Mouse (Mus musculus) intestine, postnatal 0 days (tissue): ENCODE results near the gene Cntn4. TPM values are rescaled to one million over a fixed set of nuclear protein-coding genes. Genes with fewer than 3 reads are reported as not detected.

ENCODE experiments used
- ATAC-seq: fragments of 200-750 bp; cut with Nextera tagmentation; 2 replicates; pipeline ENCODE4 v1.8.0; 2017; ENCODE audit warnings: mild to moderate bottlenecking, moderate TSS enrichment, moderate library complexity
- H3K27ac ChIP-seq: fragments of 300-500 bp; sonication (generic); 2 replicates; pipeline ENCODE4 v1.5.1; 2014; ENCODE audit warnings: mild to moderate bottlenecking, low read depth, low read length, moderate library complexity
- H3K27me3 ChIP-seq: fragments of 300-500 bp; sonication (generic); replicated peaks from 2 replicates; pipeline ENCODE4 v1.6.1; 2014; ENCODE audit warnings: low read length, mixed read lengths; ENCODE audit not compliant: control insufficient read depth, insufficient read depth
- H3K36me3 ChIP-seq: fragments of 300-500 bp; sonication (generic); 2 replicates; pipeline ENCODE4 v1.6.1; 2014; ENCODE audit warnings: mild to moderate bottlenecking, moderate library complexity; ENCODE audit not compliant: control insufficient read depth, insufficient read depth
- H3K4me1 ChIP-seq: fragments of 300-500 bp; sonication (generic); replicated peaks from 2 replicates; pipeline ENCODE4 v1.6.1; 2014; ENCODE audit warnings: antibody characterized with exemption, low read length, mixed read lengths; ENCODE audit not compliant: control insufficient read depth, insufficient read depth
- H3K4me2 ChIP-seq: fragments of 300-500 bp; sonication (generic); replicated peaks from 2 replicates; pipeline ENCODE4 v1.6.1; 2014; ENCODE audit warnings: low read depth, mild to moderate bottlenecking, moderate library complexity
- H3K4me3 ChIP-seq: fragments of 300-500 bp; sonication (generic); 2 replicates; pipeline ENCODE4 v1.5.1; 2014; ENCODE audit warnings: low read depth, low read length
- H3K9ac ChIP-seq: fragments of 300-500 bp; sonication (generic); 2 replicates; pipeline ENCODE4 v1.6.1; 2014; ENCODE audit warnings: mild to moderate bottlenecking, low read depth, low read length
- H3K9me3 ChIP-seq: fragments of 300-500 bp; sonication (generic); 2 replicates; pipeline ENCODE4 v1.6.1; 2016; ENCODE audit warnings: mixed run types; ENCODE audit not compliant: control insufficient read depth
- CTCF ChIP-seq: sonication (generic); IDR thresholded peaks from 2 replicates; pipeline ENCODE4 v1.5.1; 2016; ENCODE audit warnings: low read depth, mild to moderate bottlenecking, control low read depth, antibody characterized with exemption, moderate library complexity
- WGBS: fragments of 180-500 bp; shearing (Covaris S2); extraction: QIAGEN DNeasy Blood & Tissue Kit; methylation state at CpG from one replicate; pipeline ENCODE4 v1.1.7; 2014; 5-methylcytosine and 5-hydroxymethylcytosine counted together
- polyA plus RNA-seq: library from polyadenylated mRNA; unstranded; fragments of >200 nt; fragmentation: Nextera tagmentation; extraction: Ambion mirVana; gene quantifications from 2 replicates; pipeline ENCODE4 v1.2.1, GENCODE M21; 2015

The Cntn4 gene
- polyA plus RNA-seq, 1 experiment from 2014 or later = 0.08 TPM

DNA sequence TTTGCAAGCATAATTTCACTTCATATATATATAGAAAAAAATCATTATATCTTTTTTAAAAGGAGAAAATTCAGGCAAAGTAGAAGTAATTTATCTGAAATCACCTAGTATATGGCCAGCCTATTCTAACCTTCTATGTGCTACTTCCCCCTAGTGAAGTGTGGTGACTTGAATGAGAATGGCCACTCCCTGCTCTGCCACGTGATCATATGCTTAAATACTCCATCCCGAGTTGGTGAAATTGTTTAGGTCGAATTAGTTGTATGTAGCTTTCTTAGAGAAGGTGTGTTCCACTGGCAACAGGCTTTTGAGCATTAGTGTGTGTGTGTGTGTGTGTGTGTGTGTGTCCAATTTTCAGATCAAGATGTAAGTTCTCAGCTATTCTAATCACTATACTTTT, 730.6 kb downstream of the Cntn4 start:
- H3K4me1 ChIP-seq = no peaks in the 10 kb centered on the region
- H3K27ac ChIP-seq = no peak overlapping the region
- ATAC-seq = no peak
- no peak overlapping the region for H3K9ac ChIP-seq
- H3K4me3 ChIP-seq = no peak overlapping the region
- no peak overlapping the region for H3K4me2 ChIP-seq
- TF ChIP-seq CTCF = no peak
- H3K27me3 ChIP-seq = no peaks in the 10 kb centered on the region
- 75% methylated on average over 3 of the region's 3 CpGs for WGBS
- no peaks in the 10 kb centered on the region for H3K9me3 ChIP-seq
- H3K36me3 ChIP-seq = no peaks in the 10 kb centered on the region

DNA sequence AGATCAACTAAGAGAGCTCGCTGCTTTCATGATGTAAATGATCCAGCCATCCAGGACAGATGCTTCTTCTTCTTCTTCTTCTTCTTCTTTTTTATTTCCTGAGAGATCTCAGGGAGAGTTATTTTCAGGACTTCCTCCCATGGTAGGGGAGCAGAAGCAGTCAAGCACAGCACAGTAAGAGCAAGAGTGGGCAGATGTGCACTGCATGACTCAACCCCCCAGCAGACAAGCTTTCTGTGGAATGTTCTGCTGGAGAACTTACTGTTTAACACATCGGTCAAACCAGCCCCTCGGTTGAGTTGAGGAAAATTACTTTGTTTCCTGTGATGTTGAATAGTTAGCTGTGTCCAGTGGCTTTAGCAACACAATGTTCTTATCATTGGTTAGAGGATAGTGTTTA, 731.2 kb downstream of the Cntn4 start:
- Histone ChIP-seq H3K4me3 (no peak overlapping the region), H3K36me3 (no peaks in the 10 kb centered on the region), H3K9ac (no peak overlapping the region), H3K4me2 (no peak overlapping the region), H3K27ac (no peak overlapping the region), H3K27me3 (no peaks in the 10 kb centered on the region), H3K4me1 (no peaks in the 10 kb centered on the region), H3K9me3 (no peaks in the 10 kb centered on the region)
- WGBS = 81% methylated on average over 3 of the region's 3 CpGs
- no peak for TF ChIP-seq CTCF
- no peak for ATAC-seq

DNA sequence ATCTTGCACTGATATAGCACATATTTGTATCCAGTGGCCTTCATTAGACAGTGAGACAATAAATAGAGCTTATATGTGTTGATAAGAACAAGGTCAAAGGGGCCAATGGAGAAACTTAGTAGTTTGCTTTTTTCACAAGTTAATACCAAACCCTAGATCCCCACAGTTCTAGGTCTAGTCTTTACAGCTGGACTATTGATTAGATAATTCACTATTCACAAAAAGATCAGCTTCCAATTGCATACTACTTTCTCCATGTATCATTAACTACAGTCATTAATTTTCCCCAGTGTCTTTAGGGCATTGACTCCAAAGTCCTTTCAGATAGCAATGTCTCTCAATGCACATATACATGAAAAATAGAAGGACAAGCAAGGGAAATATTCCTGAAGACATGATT, 745.5 kb downstream of the Cntn4 start:
- Histone ChIP-seq H3K4me2 (no peak overlapping the region), H3K4me1 (no peaks in the 10 kb centered on the region), H3K4me3 (no peak overlapping the region), H3K36me3 (no peaks in the 10 kb centered on the region), H3K9me3 (no peaks in the 10 kb centered on the region), H3K9ac (no peak overlapping the region), H3K27me3 (no peaks in the 10 kb centered on the region), H3K27ac (no peak overlapping the region)
- peak; percentile 83 for ATAC-seq
- TF ChIP-seq CTCF = no peak

DNA sequence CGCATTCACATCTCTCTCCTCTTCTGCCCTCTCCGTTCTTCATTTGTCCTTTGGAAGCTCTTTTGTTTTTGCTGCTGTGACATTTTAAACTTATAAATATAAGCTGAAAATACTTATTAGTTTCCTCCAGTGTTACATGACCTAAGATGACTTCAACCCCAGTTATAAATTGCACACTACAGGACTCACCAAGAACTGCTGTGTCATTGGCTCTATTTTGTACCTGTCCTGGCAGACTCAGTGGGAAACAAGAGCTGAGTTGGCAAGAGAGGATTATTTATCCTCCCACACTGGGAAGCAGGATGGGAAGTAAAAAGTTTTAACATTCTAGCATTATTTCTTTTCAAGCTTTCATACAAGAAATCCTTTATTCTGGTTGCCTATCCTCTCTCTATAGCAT, 746.0 kb downstream of the Cntn4 start:
- H3K9me3 ChIP-seq = no peaks in the 10 kb centered on the region
- no peak overlapping the region for H3K9ac ChIP-seq
- peak; percentile 61; the same call in 1 of the 2 replicates for ATAC-seq
- 81% methylated on average over 2 of the region's 2 CpGs for WGBS
- no peaks in the 10 kb centered on the region for H3K36me3 ChIP-seq
- no peaks in the 10 kb centered on the region for H3K4me1 ChIP-seq
- no peak overlapping the region for H3K4me3 ChIP-seq
- no peak overlapping the region for H3K4me2 ChIP-seq
- H3K27me3 ChIP-seq = no peaks in the 10 kb centered on the region
- no peak overlapping the region for H3K27ac ChIP-seq
- no peak for TF ChIP-seq CTCF

DNA sequence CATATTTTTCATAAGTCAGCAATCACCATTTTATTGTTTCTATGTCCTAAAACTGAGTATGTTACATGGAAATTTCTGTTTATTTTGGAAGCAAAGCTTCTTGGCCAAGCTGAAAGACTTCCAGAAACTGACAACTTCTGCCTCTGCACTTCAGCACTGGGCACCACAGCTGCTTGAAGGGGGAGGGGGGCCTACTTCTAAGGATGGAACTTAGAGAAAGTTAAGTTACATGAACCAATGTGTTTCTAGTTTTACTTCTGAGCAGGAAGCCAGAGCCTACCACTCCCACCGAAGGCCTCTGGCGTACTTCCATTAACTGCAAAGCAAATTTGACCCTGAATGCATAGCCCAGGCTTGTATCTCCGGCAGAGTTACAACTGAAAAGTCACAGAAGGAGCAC, 749.2 kb downstream of the Cntn4 start:
- Histone ChIP-seq H3K27ac (no peak overlapping the region), H3K4me3 (no peak overlapping the region), H3K36me3 (no peaks in the 10 kb centered on the region), H3K9me3 (no peaks in the 10 kb centered on the region), H3K27me3 (no peaks in the 10 kb centered on the region), H3K4me1 (no peaks in the 10 kb centered on the region), H3K9ac (no peak overlapping the region), H3K4me2 (no peak overlapping the region)
- no peak for ATAC-seq
- WGBS = 84% methylated on average over 3 of the region's 3 CpGs
- TF ChIP-seq CTCF = no peak

DNA sequence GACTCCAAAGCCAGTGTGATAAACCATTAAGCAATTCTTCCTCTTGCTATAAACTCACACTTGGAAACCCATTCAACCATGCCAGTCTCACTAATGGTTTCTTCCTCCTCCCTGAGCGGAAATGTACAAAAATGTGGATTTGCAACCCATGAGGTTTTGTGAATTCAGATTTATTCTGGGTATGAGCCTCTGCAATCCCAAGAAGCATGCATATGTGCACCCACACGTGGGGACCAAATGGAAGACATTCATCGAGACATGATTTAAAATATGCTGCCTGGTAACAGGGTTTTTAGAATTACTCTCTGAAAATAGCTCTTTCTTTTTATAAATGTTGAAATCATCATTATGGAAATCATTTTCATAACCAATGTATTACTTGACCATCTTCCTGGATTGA, 754.0 kb downstream of the Cntn4 start:
- Histone ChIP-seq H3K4me3 (no peak overlapping the region), H3K36me3 (no peaks in the 10 kb centered on the region), H3K27me3 (no peaks in the 10 kb centered on the region), H3K27ac (no peak overlapping the region), H3K4me1 (no peaks in the 10 kb centered on the region), H3K9ac (no peak overlapping the region), H3K9me3 (no peaks in the 10 kb centered on the region), H3K4me2 (no peak overlapping the region)
- ATAC-seq = no peak
- WGBS = 78% methylated on average over 3 of the region's 3 CpGs
- no peak for TF ChIP-seq CTCF

DNA sequence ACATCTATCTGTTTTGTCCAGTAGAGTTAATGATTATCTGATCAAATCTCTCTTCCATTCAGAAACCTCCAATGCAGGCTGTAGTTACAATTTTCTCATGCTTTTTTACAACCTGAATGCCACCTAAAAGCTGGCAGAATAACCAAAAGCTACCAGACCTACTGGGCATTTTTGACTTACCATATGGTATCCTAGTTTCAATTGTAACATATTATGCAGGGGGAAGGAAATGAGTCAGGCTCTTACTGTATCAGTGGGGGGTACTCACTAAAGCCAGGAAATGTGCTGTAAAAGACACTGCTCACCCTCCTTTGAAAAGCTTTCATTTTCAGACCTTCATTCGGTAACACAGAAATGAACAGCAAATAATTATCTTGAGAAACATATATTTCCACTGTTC, 763.3 kb downstream of the Cntn4 start:
- no peak overlapping the region for H3K4me2 ChIP-seq
- no peaks in the 10 kb centered on the region for H3K4me1 ChIP-seq
- no peak overlapping the region for H3K9ac ChIP-seq
- H3K4me3 ChIP-seq = no peak overlapping the region
- no peak for ATAC-seq
- 85% methylated on average over 1 of the region's 1 CpGs for WGBS
- no peaks in the 10 kb centered on the region for H3K27me3 ChIP-seq
- no peak overlapping the region for H3K27ac ChIP-seq
- no peaks in the 10 kb centered on the region for H3K9me3 ChIP-seq
- TF ChIP-seq CTCF = no peak
- H3K36me3 ChIP-seq = no peaks in the 10 kb centered on the region
